ENCODE assay signal across 29 mouse cellular contexts in the genomic region with DNA sequence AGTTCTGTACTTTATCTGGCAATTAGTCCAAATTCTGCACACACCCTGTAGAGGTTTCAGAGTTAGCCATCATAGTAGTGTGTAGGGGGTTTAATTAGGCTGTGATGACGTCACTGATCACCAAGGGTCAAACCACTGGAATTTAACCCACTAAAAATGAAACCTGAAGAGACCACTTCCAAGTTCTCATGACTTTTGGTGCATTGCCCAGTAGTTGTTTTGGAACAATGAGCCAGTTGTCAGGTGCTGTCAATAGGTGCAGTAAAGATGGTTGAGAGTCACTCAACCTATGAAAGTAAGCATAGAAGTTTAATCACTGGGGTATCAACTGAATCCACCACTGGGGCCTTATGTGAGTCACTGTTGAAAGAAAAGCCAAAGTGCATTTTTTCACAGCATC.
DNase-seq lines count a peak whose midpoint lies in the region; ATAC-seq and TF ChIP-seq lines count a peak whose summit lies in the region.
"Had no signal": no experiment of that assay in that cellular context is flagged by ENCODE, and none has a peak within 500 bp of the region (broad histone marks: within the 10 kb centered on the region; RNA-seq: fewer than 3 reads in every experiment).

No protein-coding gene starts in this region.

- H3K27me3 ChIP-seq in heart, embryonic 12.5 days (replicated peaks) = no peaks in the 10 kb centered on the region
- no peaks in the 10 kb centered on the region for H3K27me3 ChIP-seq in intestine, embryonic 14.5 days (replicated peaks; ENCODE audit: control insufficient read depth, insufficient read depth, low read length)
- H3K27me3 ChIP-seq in intestine, embryonic 16.5 days (replicated peaks; ENCODE audit: control insufficient read depth, insufficient read depth, low read length) = no peaks in the 10 kb centered on the region
- H3K27me3 ChIP-seq in limb, embryonic 14.5 days (ENCODE audit: control insufficient read depth, insufficient read depth, low read length) = no peaks in the 10 kb centered on the region
- H3K27me3 ChIP-seq in stomach, postnatal 0 days (ENCODE audit: control insufficient read depth, insufficient read depth, low read length) = no peaks in the 10 kb centered on the region
- H3K27me3 ChIP-seq: CH12.LX; embryonic facial prominence, embryonic 13.5 days; forebrain, embryonic 12.5 days; forebrain, embryonic 15.5 days had no signal

- no peak for TF ChIP-seq CTCF in stomach, postnatal 0 days (IDR thresholded peaks at IDR 0.05; ENCODE audit: low read depth)

- H3K4me1 ChIP-seq in heart, embryonic 12.5 days (replicated peaks) = peaks cover 14% of the 10 kb centered on the region; the same call in 1 of the 2 replicates
- no peaks in the 10 kb centered on the region for H3K4me1 ChIP-seq in intestine, embryonic 14.5 days (replicated peaks; ENCODE audit: control insufficient read depth, insufficient read depth, low read length)
- no peaks in the 10 kb centered on the region; the same call in 1 of the 2 replicates for H3K4me1 ChIP-seq in intestine, embryonic 16.5 days (ENCODE audit: control insufficient read depth, insufficient read depth, low read length)
- H3K4me1 ChIP-seq in limb, embryonic 14.5 days (ENCODE audit: control insufficient read depth, insufficient read depth, low read length) = peaks cover 21% of the 10 kb centered on the region; the same call in 1 of the 2 replicates
- no peaks in the 10 kb centered on the region for H3K4me1 ChIP-seq in stomach, postnatal 0 days (replicated peaks; ENCODE audit: control insufficient read depth, insufficient read depth)
- H3K4me1 ChIP-seq: embryonic facial prominence, embryonic 10.5 days; forebrain, embryonic 12.5 days; heart, embryonic 10.5 days had no signal

- H3K36me3 ChIP-seq in heart, embryonic 12.5 days = peaks cover 7% of the 10 kb centered on the region; the same call in 1 of the 2 replicates
- H3K36me3 ChIP-seq in intestine, embryonic 14.5 days (ENCODE audit: control insufficient read depth, insufficient read depth, low read length) = no peaks in the 10 kb centered on the region
- no peaks in the 10 kb centered on the region for H3K36me3 ChIP-seq in intestine, embryonic 16.5 days (ENCODE audit: control insufficient read depth, insufficient read depth, low read length)
- H3K36me3 ChIP-seq in limb, embryonic 14.5 days (ENCODE audit: control insufficient read depth, insufficient read depth, low read length) = peaks cover 10% of the 10 kb centered on the region; the same call in 1 of the 2 replicates
- H3K36me3 ChIP-seq in stomach, postnatal 0 days (ENCODE audit: control insufficient read depth, insufficient read depth, low read length) = no peaks in the 10 kb centered on the region
- H3K36me3 ChIP-seq: embryonic facial prominence, embryonic 10.5 days; embryonic facial prominence, embryonic 13.5 days; forebrain, embryonic 15.5 days; heart, embryonic 10.5 days had no signal

- no peak overlapping the region for H3K4me3 ChIP-seq in heart, embryonic 12.5 days
- no peak overlapping the region for H3K4me3 ChIP-seq in intestine, embryonic 14.5 days (ENCODE audit: low read depth, low read length)
- H3K4me3 ChIP-seq in intestine, embryonic 16.5 days (ENCODE audit: low read length) = no peak overlapping the region
- no peak overlapping the region for H3K4me3 ChIP-seq in limb, embryonic 14.5 days (replicated peaks; ENCODE audit: low read length)
- H3K4me3 ChIP-seq in stomach, postnatal 0 days (ENCODE audit: low read depth, low read length) = no peak overlapping the region
- H3K4me3 ChIP-seq: embryonic facial prominence, embryonic 10.5 days; embryonic facial prominence, embryonic 13.5 days; erythroblast, embryonic 14.5 days; forebrain, embryonic 12.5 days; forebrain, embryonic 15.5 days; heart, embryonic 10.5 days had no signal

- H3K9me3 ChIP-seq in heart, embryonic 12.5 days (replicated peaks) = no peaks in the 10 kb centered on the region
- H3K9me3 ChIP-seq in intestine, embryonic 14.5 days (ENCODE audit: control insufficient read depth, low read length) = no peaks in the 10 kb centered on the region
- H3K9me3 ChIP-seq in intestine, embryonic 16.5 days (ENCODE audit: control insufficient read depth, low read length) = no peaks in the 10 kb centered on the region
- no peaks in the 10 kb centered on the region for H3K9me3 ChIP-seq in limb, embryonic 14.5 days (ENCODE audit: control insufficient read depth, low read length)
- no peaks in the 10 kb centered on the region for H3K9me3 ChIP-seq in stomach, postnatal 0 days (ENCODE audit: control insufficient read depth, low read length)
- H3K9me3 ChIP-seq: embryonic facial prominence, embryonic 10.5 days; embryonic facial prominence, embryonic 13.5 days; forebrain, embryonic 12.5 days; forebrain, embryonic 15.5 days; heart, embryonic 10.5 days had no signal

- WGBS in heart, embryonic 12.5 days = 67% methylated on average over 1 of the region's 1 CpGs
- 69% methylated on average over 1 of the region's 1 CpGs for WGBS in intestine, embryonic 14.5 days
- WGBS in intestine, embryonic 16.5 days = 65% methylated on average over 1 of the region's 1 CpGs
- 39% methylated on average over 1 of the region's 1 CpGs for WGBS in limb, embryonic 14.5 days
- 44% methylated on average over 1 of the region's 1 CpGs for WGBS in stomach, postnatal 0 days

- no peak overlapping the region for H3K9ac ChIP-seq in heart, embryonic 12.5 days
- no peak overlapping the region for H3K9ac ChIP-seq in intestine, embryonic 14.5 days (ENCODE audit: low read length)
- no peak overlapping the region for H3K9ac ChIP-seq in intestine, embryonic 16.5 days (ENCODE audit: low read depth, low read length)
- H3K9ac ChIP-seq in limb, embryonic 14.5 days (ENCODE audit: low read depth, low read length, severe bottlenecking) = no peak overlapping the region
- no peak overlapping the region for H3K9ac ChIP-seq in stomach, postnatal 0 days (ENCODE audit: low read length)
- H3K9ac ChIP-seq: embryonic facial prominence, embryonic 13.5 days; forebrain, embryonic 12.5 days; forebrain, embryonic 15.5 days; hindbrain, embryonic 14.5 days had no signal

- no peak for ATAC-seq in heart, embryonic 12.5 days (ENCODE audit: insufficient number of reproducible peaks, low FRiP score)
- ATAC-seq in intestine, embryonic 14.5 days (replicated peaks; ENCODE audit: low FRiP score, low TSS enrichment, low read depth) = no peak
- no peak for ATAC-seq in intestine, embryonic 16.5 days
- 0 out of 2 replicates have a peak, but pooled peaks have one; percentile 29 for ATAC-seq in limb, embryonic 14.5 days (ENCODE audit: low FRiP score, low read depth)
- no peak for ATAC-seq in stomach, postnatal 0 days (ENCODE audit: low FRiP score, low TSS enrichment)
- ATAC-seq: activated CD4-positive, CD25-positive, alpha-beta regulatory T cell, adult 4 months; forebrain, embryonic 15.5 days; hindbrain, postnatal 0 days; inflammation-experienced regulatory T-cells, adult 6 months had no signal

- no peak for TF ChIP-seq POLR2A in limb, embryonic 14.5 days (IDR thresholded peaks at IDR 0.05; ENCODE audit: borderline replicate concordance, extremely low read depth, insufficient read depth, insufficient read length)

- DNase-seq in heart, adult 11 months = peak; percentile 64
- peak; percentile 25 for DNase-seq in intestine, embryonic 14.5 days (ENCODE audit: low spot score)
- peak; percentile 19 for DNase-seq in 3T3-L1 (ENCODE audit: low read depth, low spot score)
- no peak for DNase-seq in limb, embryonic 14.5 days (ENCODE audit: low spot score)
- no peak for DNase-seq in stomach, postnatal 0 days (ENCODE audit: low spot score)
- DNase-seq: adrenal gland, adult 8-10 months; adrenal gland, postnatal 25 days; B cell, adult 2 months; cerebellum, adult 11-12 months; cerebellum, adult 8-10 months; cerebellum, postnatal 10 days; cerebellum, postnatal 36 days; embryo, embryonic 11 days; gastrocnemius, postnatal 10 days; gastrocnemius, postnatal 36 days; heart, postnatal 4 days had no signal

- no peak overlapping the region for H3K4me2 ChIP-seq in heart, embryonic 12.5 days
- H3K4me2 ChIP-seq in intestine, embryonic 14.5 days (ENCODE audit: low read length) = no peak overlapping the region
- no peak overlapping the region for H3K4me2 ChIP-seq in intestine, embryonic 16.5 days (ENCODE audit: low read depth, low read length)
- no peak overlapping the region for H3K4me2 ChIP-seq in limb, embryonic 14.5 days (replicated peaks; ENCODE audit: low read depth, low read length, severe bottlenecking)
- H3K4me2 ChIP-seq in stomach, postnatal 0 days (replicated peaks; ENCODE audit: low read depth) = no peak overlapping the region
- H3K4me2 ChIP-seq: embryonic facial prominence, embryonic 13.5 days; forebrain, embryonic 12.5 days; forebrain, embryonic 15.5 days; hindbrain, embryonic 14.5 days had no signal

- no peak overlapping the region for H3K27ac ChIP-seq in heart, embryonic 12.5 days (ENCODE audit: poor library complexity, severe bottlenecking)
- H3K27ac ChIP-seq in intestine, embryonic 14.5 days (ENCODE audit: low read depth) = no peak overlapping the region
- no peak overlapping the region for H3K27ac ChIP-seq in intestine, embryonic 16.5 days (ENCODE audit: low read length)
- no peak overlapping the region for H3K27ac ChIP-seq in limb, embryonic 14.5 days (replicated peaks; ENCODE audit: low read depth, low read length)
- H3K27ac ChIP-seq in stomach, postnatal 0 days (replicated peaks) = no peak overlapping the region
- H3K27ac ChIP-seq: embryonic facial prominence, embryonic 10.5 days; embryonic facial prominence, embryonic 13.5 days; forebrain, embryonic 12.5 days; forebrain, embryonic 15.5 days; heart, embryonic 10.5 days; hindbrain, embryonic 14.5 days had no signal

- no peak for TF ChIP-seq EP300 in stomach, postnatal 0 days (optimal IDR thresholded peaks at IDR 0.05)

Comparison
In these comparisons a context has a peak if more than half of its experiments do, and no peak if none do; other contexts are left out.
1. DNase-seq: peak in heart, adult 11 months (single experiment), intestine, embryonic 14.5 days (single experiment) and 3T3-L1 (single experiment); none in limb, embryonic 14.5 days (single experiment) and stomach, postnatal 0 days (single experiment).